Mouse (Mus musculus) MEL (cell line): ENCODE data around the gene Gpr146. TPM values are rescaled to one million over a fixed set of nuclear protein-coding genes. Genes with fewer than 3 reads are reported as not detected.

Experiments
- DNase-seq: peaks from one replicate; pipeline ENCODE4 v3.0.0; 2011; ENCODE audit warnings: low read depth, low spot score
- H3K27ac ChIP-seq: 2 replicates; pipeline ENCODE4 v1.5.1; 2012; ENCODE audit warnings: low read depth, mild to moderate bottlenecking, control low read depth, low read length, moderate library complexity; ENCODE audit not compliant: control insufficient read depth
- H3K27me3 ChIP-seq, 2 experiments: fragments of 150-350 bp in 1 of 2; sonication (generic) in 1 of 2; 2 replicates each; pipeline ENCODE4 v1.6.1; 2012; ENCODE audit warnings: low read length in 2 of 2, mild to moderate bottlenecking in 2 of 2, improper control_type of control experiment in 1 of 2, moderate library complexity in 1 of 2; ENCODE audit not compliant: insufficient read depth in 2 of 2, control insufficient read depth in 1 of 2
- H3K36me3 ChIP-seq, 2 experiments: 2 replicates each; pipeline ENCODE4 v1.6.1; 2012 to 2014; ENCODE audit warnings: low read length in 2 of 2, improper control_type of control experiment in 1 of 2, inconsistent platforms in 1 of 2, mild to moderate bottlenecking in 1 of 2; ENCODE audit not compliant: insufficient read depth in 2 of 2, control insufficient read depth in 1 of 2
- H3K4me1 ChIP-seq, 2 experiments: fragments of 150-350 bp in 1 of 2; sonication (generic) in 1 of 2; 2 replicates each; pipeline ENCODE4 v1.6.1; 2012; ENCODE audit warnings: low read length in 2 of 2, improper control_type of control experiment in 1 of 2, mild to moderate bottlenecking in 1 of 2; ENCODE audit not compliant: insufficient read depth in 2 of 2, control insufficient read depth in 1 of 2
- H3K4me3 ChIP-seq, 2 experiments: fragments of 150-350 bp in 1 of 2; sonication (generic) in 1 of 2; 2 replicates each; pipeline ENCODE4 v1.5.1; 2012; ENCODE audit warnings: low read depth in 2 of 2, low read length in 2 of 2, mild to moderate bottlenecking in 2 of 2, moderate library complexity in 2 of 2, control low read depth in 1 of 2, improper control_type of control experiment in 1 of 2; ENCODE audit not compliant: control insufficient read depth in 1 of 2, insufficient read depth in 1 of 2
- H3K79me2 ChIP-seq: 2 replicates; pipeline ENCODE4 v1.6.1; 2012; ENCODE audit warnings: mild to moderate bottlenecking, low read length, moderate library complexity; ENCODE audit not compliant: control insufficient read depth, poor library complexity, insufficient read depth
- H3K9ac ChIP-seq: 2 replicates; pipeline ENCODE4 v1.6.1; 2012; ENCODE audit warnings: low read depth, mild to moderate bottlenecking, control low read depth, low read length, moderate library complexity; ENCODE audit not compliant: control insufficient read depth, poor library complexity, severe bottlenecking
- H3K9me3 ChIP-seq: fragments of 150-350 bp; sonication (generic); replicated peaks from 2 replicates; pipeline ENCODE4 v1.6.1; 2012; ENCODE audit warnings: mild to moderate bottlenecking, low read length, improper control_type of control experiment, moderate library complexity; ENCODE audit not compliant: insufficient read depth
- CTCF ChIP-seq, 3 experiments: IDR thresholded peaks in 2 of 3; conservative IDR thresholded peaks in 1 of 3; 2 replicates each; pipeline ENCODE4 v1.5.1; 2011 to 2012; ENCODE audit warnings: low read length in 3 of 3, low read depth in 2 of 3, mild to moderate bottlenecking in 2 of 3, improper control_type of control experiment in 1 of 3, inconsistent platforms in 1 of 3, mixed read lengths in 1 of 3, moderate library complexity in 1 of 3; ENCODE audit not compliant: control insufficient read depth in 1 of 3, insufficient read depth in 1 of 3, poor library complexity in 1 of 3, severe bottlenecking in 1 of 3
- ELF1 ChIP-seq: IDR thresholded peaks from 2 replicates; pipeline ENCODE4 v1.6.1; 2014; ENCODE audit warnings: low read depth, mild to moderate bottlenecking, inconsistent platforms, low read length, improper control_type of control experiment, moderate library complexity
- GABPA ChIP-seq: IDR thresholded peaks from 2 replicates; pipeline ENCODE4 v1.6.1; 2012; ENCODE audit warnings: low read depth, mild to moderate bottlenecking, inconsistent platforms, low read length, improper control_type of control experiment, moderate library complexity
- GATA1 ChIP-seq: IDR thresholded peaks from 2 replicates; pipeline ENCODE4 v1.6.1; 2011; ENCODE audit warnings: low read depth, low read length, improper control_type of control experiment
- MAX ChIP-seq: IDR thresholded peaks from 2 replicates; pipeline ENCODE4 v1.6.1; 2011; ENCODE audit warnings: low read length, improper control_type of control experiment
- MEF2A ChIP-seq: IDR thresholded peaks from 2 replicates; pipeline ENCODE4 v1.6.1; 2014; ENCODE audit warnings: low read depth, mild to moderate bottlenecking, inconsistent platforms, low read length, improper control_type of control experiment; ENCODE audit not compliant: poor library complexity, insufficient replicate concordance, severe bottlenecking; ENCODE audit errors: extremely low read depth
- MXI1 ChIP-seq: IDR thresholded peaks from 2 replicates; pipeline ENCODE4 v1.6.1; 2011; ENCODE audit warnings: mild to moderate bottlenecking, low read depth, low read length, improper control_type of control experiment
- MYB ChIP-seq: IDR thresholded peaks from 2 replicates; pipeline ENCODE4 v1.6.1; 2011; ENCODE audit warnings: mild to moderate bottlenecking, low read depth, low read length, improper control_type of control experiment
- NELFE ChIP-seq: IDR thresholded peaks from 2 replicates; pipeline ENCODE4 v1.6.1; 2011; ENCODE audit warnings: low read depth, low read length, improper control_type of control experiment
- NRF1 ChIP-seq: IDR thresholded peaks from 2 replicates; pipeline ENCODE4 v1.6.1; 2014; ENCODE audit warnings: low read depth, mild to moderate bottlenecking, inconsistent platforms, low read length, improper control_type of control experiment, moderate library complexity; ENCODE audit not compliant: poor library complexity, insufficient read depth, severe bottlenecking
- POLR2A ChIP-seq, 2 experiments: IDR thresholded peaks; 2 replicates each; pipeline ENCODE4 v1.6.1; 2011 to 2012; ENCODE audit warnings: low read length in 2 of 2, mild to moderate bottlenecking in 2 of 2, control low read depth in 1 of 2, improper control_type of control experiment in 1 of 2, low read depth in 1 of 2, moderate library complexity in 1 of 2; ENCODE audit not compliant: control insufficient read depth in 1 of 2, insufficient read depth in 1 of 2, poor library complexity in 1 of 2
- POLR2AphosphoS2 ChIP-seq: IDR thresholded peaks from 2 replicates; pipeline ENCODE4 v1.6.1; 2011; ENCODE audit warnings: low read length, improper control_type of control experiment
- TAL1 ChIP-seq: IDR thresholded peaks from 2 replicates; pipeline ENCODE4 v1.6.1; 2012; ENCODE audit warnings: mild to moderate bottlenecking, inconsistent platforms, low read length, moderate library complexity, mixed read lengths
- TBP ChIP-seq: IDR thresholded peaks from 2 replicates; pipeline ENCODE4 v1.8.0; 2011; ENCODE audit warnings: low read depth, low read length, improper control_type of control experiment
- TCF12 ChIP-seq: IDR thresholded peaks from 2 replicates; pipeline ENCODE4 v1.6.1; 2014; ENCODE audit warnings: low read depth, mild to moderate bottlenecking, inconsistent platforms, low read length, improper control_type of control experiment, moderate library complexity
- UBTF ChIP-seq: IDR thresholded peaks from 2 replicates; pipeline ENCODE4 v1.6.1; 2012; ENCODE audit warnings: low read depth, mild to moderate bottlenecking, inconsistent platforms, low read length, improper control_type of control experiment, moderate library complexity, borderline replicate concordance; ENCODE audit not compliant: insufficient read depth
- ZC3H11A ChIP-seq: IDR thresholded peaks from 2 replicates; pipeline ENCODE4 v1.6.1; 2012; ENCODE audit warnings: low read depth, mild to moderate bottlenecking, inconsistent platforms, low read length, improper control_type of control experiment
- polyA plus RNA-seq, 2 experiments: library from polyadenylated mRNA; stranded (reverse) in 1 of 2; unstranded in 1 of 2; fragments of >175 nt in 1 of 2; fragments of >200 nt in 1 of 2; gene quantifications; 2 replicates each; pipeline versions ENCODE4 v1.2.1 to v1.2.4; 2012; ENCODE audit warnings: low replicate concordance in 2 of 2, low read depth in 1 of 2; ENCODE audit not compliant: insufficient read length in 2 of 2, insufficient read depth in 1 of 2, missing spikeins in 1 of 2
- total RNA-seq: library from RNA; depleted of rRNA; stranded (reverse); fragments of 300-350 nt; gene quantifications from 2 replicates; pipeline ENCODE4 v1.2.3, GENCODE M21; 2012

The Gpr146 gene
- total and polyA plus RNA-seq, 3 experiments: 0.92 to 4.5 TPM; not detected in 1

GRCm38 (mm10) chr5:139411665-139412314 is 34.3 kb downstream of the Gpr146 start:
- Histone ChIP-seq H3K27ac (no peak overlapping the region), H3K79me2 (no peaks in the 10 kb centered on the region), H3K4me1 (no peaks in the 10 kb centered on the region), H3K27me3 (no peaks in the 10 kb centered on the region), H3K4me3 (no peak overlapping the region), H3K9me3 (no peaks in the 10 kb centered on the region), H3K9ac (no peak overlapping the region), H3K36me3 (no peaks in the 10 kb centered on the region)
- DNase-seq: no peak
- TF ChIP-seq TBP (no peak), ELF1 (no peak)

GRCm38 (mm10) chr5:139413545-139413944 is 36.0 kb downstream of the Gpr146 start:
- Histone ChIP-seq H3K4me1 (no peaks in the 10 kb centered on the region), H3K27ac (no peak overlapping the region), H3K4me3 (no peak overlapping the region), H3K27me3 (no peaks in the 10 kb centered on the region), H3K9ac (no peak overlapping the region), H3K79me2 (no peaks in the 10 kb centered on the region), H3K9me3 (no peaks in the 10 kb centered on the region), H3K36me3 (no peaks in the 10 kb centered on the region)
- TF ChIP-seq TCF12 (no peak), GATA1 (no peak), TAL1 (no peak), MEF2A (no peak)
- DNase-seq: no peak

DNA sequence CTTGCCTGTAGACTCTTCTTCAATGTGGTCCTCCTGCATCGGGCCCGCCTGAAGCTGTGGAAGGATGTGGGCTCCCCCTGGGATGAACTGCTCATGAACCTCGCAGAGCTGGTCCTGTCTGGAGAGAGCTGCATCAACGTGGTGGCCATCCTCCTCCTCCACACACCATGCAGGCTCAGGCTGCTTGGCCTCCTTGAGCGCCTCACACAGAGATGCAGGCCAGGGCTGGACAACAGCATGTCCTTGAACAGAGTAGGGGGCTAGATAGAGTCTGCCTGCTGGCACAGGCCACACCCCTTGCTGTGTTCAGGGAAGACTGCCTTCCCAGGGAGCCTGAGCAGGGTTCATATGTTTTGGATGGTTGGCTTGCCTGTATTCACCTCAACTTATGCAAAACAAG is 37.5 kb downstream of the Gpr146 start:
- Histone ChIP-seq H3K4me3 (no peak overlapping the region), H3K4me1 (no peaks in the 10 kb centered on the region), H3K9ac (no peak overlapping the region), H3K79me2 (no peaks in the 10 kb centered on the region), H3K9me3 (no peaks in the 10 kb centered on the region), H3K27me3 (no peaks in the 10 kb centered on the region), H3K36me3 (no peaks in the 10 kb centered on the region), H3K27ac (no peak overlapping the region)
- TF ChIP-seq MEF2A (no peak), POLR2AphosphoS2 (no peak), MYB (no peak), GABPA (no peak), MAX (no peak), NELFE (no peak), UBTF (no peak), ZC3H11A (no peak), NRF1 (no peak), CTCF (IDR thresholded peaks at IDR 0.05 in 2 of 3, conservative IDR thresholded peaks at IDR 0.05 in 1 of 3; ENCODE audit: control insufficient read depth in 1 of 3, insufficient read depth in 1 of 3, low read depth in 2 of 3, low read length in 3 of 3, poor library complexity in 1 of 3, severe bottlenecking in 1 of 3) (no peak), POLR2A (IDR thresholded peaks at IDR 0.05; ENCODE audit: control insufficient read depth in 1 of 2, insufficient read depth in 1 of 2, low read depth in 1 of 2, low read length in 2 of 2, poor library complexity in 1 of 2) (no peak), MXI1 (no peak)
- no peak for DNase-seq
